In the genomic region with DNA sequence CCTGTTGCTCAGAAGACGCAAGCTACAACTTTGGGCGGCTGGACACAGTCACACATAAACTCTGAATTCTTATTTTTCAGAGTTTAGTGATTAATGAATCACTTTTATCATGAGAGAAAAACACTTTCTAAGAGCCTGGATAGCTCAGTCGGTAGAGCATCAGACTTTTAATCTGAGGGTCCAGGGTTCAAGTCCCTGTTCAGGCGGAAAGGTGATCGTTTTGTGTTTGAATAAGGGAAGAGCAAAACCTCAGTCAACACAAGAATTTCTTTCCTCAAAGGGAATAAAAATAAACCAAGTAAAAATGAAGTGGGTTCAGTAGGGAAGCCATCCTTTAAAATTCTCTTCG, we compare ENCODE assay signal across 8 mouse cellular contexts. TPM values are rescaled to one million over a fixed set of nuclear protein-coding genes. Genes with fewer than 3 reads are reported as not detected.
DNase-seq lines count a peak whose midpoint lies in the region; ATAC-seq and TF ChIP-seq lines count a peak whose summit lies in the region.
"Not testable (repeated sequence)": the region's sequence is repeated elsewhere in the genome, so short reads cannot be mapped to it uniquely, and the experiment has no call there.

No protein-coding gene starts in this region.

- H3K27ac ChIP-seq in forebrain, embryonic 11.5 days (ENCODE audit: low read depth, low read length); heart, embryonic 15.5 days; intestine, embryonic 15.5 days; limb, embryonic 13.5 days; lung, embryonic 15.5 days; neural tube, embryonic 13.5 days (replicated peaks): not testable (repeated sequence)

- H3K4me3 ChIP-seq in E14TG2a.4 (replicated peaks; ENCODE audit: low read length), result peak overlapping the region; percentile 77
- peak overlapping the region; percentile 24 for H3K4me3 ChIP-seq in forebrain, embryonic 11.5 days (ENCODE audit: low read depth, low read length)
- H3K4me3 ChIP-seq in heart, embryonic 15.5 days, result 0 out of 2 replicates have a peak overlapping the region, but pooled peaks have one; percentile 8
- H3K4me3 ChIP-seq in intestine, embryonic 15.5 days (replicated peaks); neural tube, embryonic 13.5 days: not testable (repeated sequence)
- peak overlapping the region; percentile 14; the same call in 1 of the 2 replicates for H3K4me3 ChIP-seq in limb, embryonic 13.5 days
- H3K4me3 ChIP-seq in lung, embryonic 15.5 days, result peak overlapping the region; percentile 3; the same call in 1 of the 2 replicates

- not testable (repeated sequence) for TF ChIP-seq CTCF in E14TG2a.4 (conservative IDR thresholded peaks at IDR 0.05; ENCODE audit: low read length)

- DNase-seq in embryo, embryonic 10.5 days (ENCODE audit: low spot score), result peak; percentile 85
- DNase-seq in forebrain, embryonic 11.5 days (ENCODE audit: low spot score), result not testable (repeated sequence)

- WGBS in forebrain, embryonic 11.5 days, result 3% methylated on average over 6 of the region's 6 CpGs
- WGBS in heart, embryonic 15.5 days, result 35% methylated on average over 6 of the region's 6 CpGs
- 42% methylated on average over 6 of the region's 6 CpGs for WGBS in intestine, embryonic 15.5 days
- 22% methylated on average over 6 of the region's 6 CpGs for WGBS in limb, embryonic 13.5 days
- WGBS in lung, embryonic 15.5 days, result 30% methylated on average over 6 of the region's 6 CpGs
- 8% methylated on average over 6 of the region's 6 CpGs for WGBS in neural tube, embryonic 13.5 days

- 0 out of 2 replicates have a peak, but pooled peaks have one; percentile 35 for ATAC-seq in forebrain, embryonic 11.5 days (replicated peaks; ENCODE audit: low FRiP score)
- ATAC-seq in heart, embryonic 15.5 days (replicated peaks; ENCODE audit: insufficient number of reproducible peaks, insufficient read depth, low FRiP score, low read depth); intestine, embryonic 15.5 days; limb, embryonic 13.5 days (ENCODE audit: low FRiP score, low read depth); lung, embryonic 15.5 days (ENCODE audit: borderline replicate concordance, extremely low read depth, low FRiP score, low TSS enrichment); neural tube, embryonic 13.5 days (ENCODE audit: low read depth): not testable (repeated sequence)

- H3K9ac ChIP-seq in forebrain, embryonic 11.5 days (ENCODE audit: low read length); heart, embryonic 15.5 days; intestine, embryonic 15.5 days; limb, embryonic 13.5 days; lung, embryonic 15.5 days; neural tube, embryonic 13.5 days: not testable (repeated sequence)

- H3K4me2 ChIP-seq in forebrain, embryonic 11.5 days (ENCODE audit: low read depth, low read length, severe bottlenecking), result peak overlapping the region; percentile 43
- not testable (repeated sequence) for H3K4me2 ChIP-seq in heart, embryonic 15.5 days
- H3K4me2 ChIP-seq in intestine, embryonic 15.5 days (replicated peaks), result peak overlapping the region; percentile 5; the same call in 1 of the 2 replicates
- peak overlapping the region; percentile 38 for H3K4me2 ChIP-seq in limb, embryonic 13.5 days (replicated peaks)
- peak overlapping the region; percentile 17; the same call in 1 of the 2 replicates for H3K4me2 ChIP-seq in lung, embryonic 15.5 days
- peak overlapping the region; percentile 22; the same call in 1 of the 2 replicates for H3K4me2 ChIP-seq in neural tube, embryonic 13.5 days

- not testable (repeated sequence) for H3K36me3 ChIP-seq in E14TG2a.4 (ENCODE audit: insufficient read depth, low read length); forebrain, embryonic 11.5 days (ENCODE audit: control insufficient read depth, insufficient read depth, low read length); heart, embryonic 15.5 days; intestine, embryonic 15.5 days; limb, embryonic 13.5 days; lung, embryonic 15.5 days; neural tube, embryonic 13.5 days

- peaks cover 64% of the 10 kb centered on the region for H3K4me1 ChIP-seq in E14TG2a.4 (replicated peaks; ENCODE audit: low read depth, low read length)
- H3K4me1 ChIP-seq in forebrain, embryonic 11.5 days (replicated peaks; ENCODE audit: control insufficient read depth, insufficient read depth, low read length); heart, embryonic 15.5 days (replicated peaks); intestine, embryonic 15.5 days (replicated peaks); limb, embryonic 13.5 days; lung, embryonic 15.5 days; neural tube, embryonic 13.5 days (replicated peaks): not testable (repeated sequence)

- not testable (repeated sequence) for H3K9me3 ChIP-seq in E14TG2a.4 (ENCODE audit: low read length); forebrain, embryonic 11.5 days (ENCODE audit: control insufficient read depth, low read length); heart, embryonic 15.5 days (replicated peaks); intestine, embryonic 15.5 days; limb, embryonic 13.5 days; lung, embryonic 15.5 days; neural tube, embryonic 13.5 days

- H3K27me3 ChIP-seq in E14TG2a.4 (ENCODE audit: insufficient read depth, low read length); forebrain, embryonic 11.5 days (ENCODE audit: control insufficient read depth, insufficient read depth, low read length); heart, embryonic 15.5 days; intestine, embryonic 15.5 days (replicated peaks); limb, embryonic 13.5 days; lung, embryonic 15.5 days; neural tube, embryonic 13.5 days: not testable (repeated sequence)

RNA-seq across cellular contexts. Expression of a gene that starts 37.1 kb away (rescaled TPM):
- polyA plus RNA-seq in forebrain, embryonic 11.5 days (2014; fragmentation: Nextera tagmentation; extraction: Ambion mirVana), result 25.9 and 27.5 TPM in 2 replicates
- 3.8 and 5.1 TPM in 2 replicates for polyA plus RNA-seq in heart, embryonic 15.5 days (2015; fragmentation: Nextera tagmentation; extraction: Ambion mirVana)
- 6.2 and 7.5 TPM in 2 replicates for polyA plus RNA-seq in intestine, embryonic 15.5 days (2015; fragmentation: Nextera tagmentation; extraction: Ambion mirVana)
- 18.3 and 20.2 TPM in 2 replicates for polyA plus RNA-seq in limb, embryonic 13.5 days (2015; fragmentation: Nextera tagmentation; extraction: Ambion mirVana)
- polyA plus RNA-seq in lung, embryonic 15.5 days (2015; fragmentation: Nextera tagmentation; extraction: Ambion mirVana), result 11.6 and 13.3 TPM in 2 replicates
- 16.0 and 16.3 TPM in 2 replicates for polyA plus RNA-seq in neural tube, embryonic 13.5 days (2015; fragmentation: Nextera tagmentation; extraction: Ambion mirVana)
